Mouse (Mus musculus) erythroblast, embryonic 14.5 days (primary cell): ENCODE measurements around the gene Upk1b. TPM values are rescaled to one million over a fixed set of nuclear protein-coding genes. Genes with fewer than 3 reads are reported as not detected.
"Not testable (repeated sequence)": the region's sequence is repeated elsewhere in the genome, so short reads cannot be mapped to it uniquely, and the experiment has no call there.

ENCODE experiments used
- H3K27me3 ChIP-seq: 2 replicates; pipeline ENCODE4 v1.6.1; 2012; ENCODE audit warnings: inconsistent platforms; ENCODE audit not compliant: control insufficient read depth
- H3K36me3 ChIP-seq: 2 replicates; pipeline ENCODE4 v1.6.1; 2012; ENCODE audit warnings: mild to moderate bottlenecking, inconsistent platforms; ENCODE audit not compliant: control insufficient read depth
- H3K4me1 ChIP-seq: 2 replicates; pipeline ENCODE4 v1.6.1; 2012; ENCODE audit warnings: inconsistent platforms; ENCODE audit not compliant: control insufficient read depth
- H3K4me3 ChIP-seq: replicated peaks from 2 replicates; pipeline ENCODE3; 2012; ENCODE audit warnings: moderate library complexity, mild to moderate bottlenecking, inconsistent platforms
- H3K9me3 ChIP-seq: 2 replicates; pipeline ENCODE4 v1.6.1; 2012; ENCODE audit warnings: low read length, inconsistent platforms, mixed read lengths; ENCODE audit not compliant: control insufficient read depth
- GATA1 ChIP-seq: IDR thresholded peaks from 2 replicates; pipeline ENCODE4 v1.6.1; 2012; ENCODE audit warnings: low read length, inconsistent platforms, mixed read lengths
- TAL1 ChIP-seq: IDR thresholded peaks from 3 replicates; pipeline ENCODE4 v1.6.1; 2012; ENCODE audit warnings: low read length, inconsistent platforms, mixed read lengths
- polyA plus RNA-seq: library from polyadenylated mRNA; stranded (reverse); fragments of >175 nt; gene quantifications from 2 replicates; pipeline ENCODE4 v1.2.3, GENCODE M21; 2012

Upk1b gene
- polyA plus RNA-seq = not detected in 2 replicates

- no peaks in the 10 kb centered on the region for H3K4me1 ChIP-seq
- no peaks in the 10 kb centered on the region for H3K36me3 ChIP-seq
- no peak within 1 kb of the TSS for H3K4me3 ChIP-seq
- H3K27me3 ChIP-seq = peaks cover 5% of the 10 kb centered on the region; the same call in 1 of the 2 replicates
- no peak for TF ChIP-seq TAL1
- TF ChIP-seq GATA1 = no peak
- H3K9me3 ChIP-seq = no peaks in the 10 kb centered on the region
Measured at GRCm38 (mm10) chr16:38800091-38800490, at the start of gene Upk1b. Upk1b (minus strand) TSS chr16:38800328.

GRCm38 (mm10) chr16:38828649-38829048, 28.5 kb upstream of the Upk1b start, which contains the start of gene 4930435E12Rik:
4930435E12Rik (minus strand) TSS chr16:38828749.
- Histone ChIP-seq H3K36me3 (no peaks in the 10 kb centered on the region), H3K9me3 (no peaks in the 10 kb centered on the region), H3K4me1 (no peaks in the 10 kb centered on the region), H3K4me3 (no peak within 1 kb of the TSS), H3K27me3 (no peaks in the 10 kb centered on the region)
- TF ChIP-seq TAL1 (no peak), GATA1 (no peak)

- TF ChIP-seq GATA1 = no peak
- no peak for TF ChIP-seq TAL1
- Histone ChIP-seq H3K4me3 (no peak overlapping the region), H3K4me1 (no peaks in the 10 kb centered on the region), H3K27me3 (peaks cover 2% of the 10 kb centered on the region; the same call in 1 of the 2 replicates), H3K36me3 (no peaks in the 10 kb centered on the region), H3K9me3 (peaks cover 7% of the 10 kb centered on the region)
Measured at GRCm38 (mm10) chr16:38812521-38812920, 12.4 kb upstream of the Upk1b start.

- H3K9me3 ChIP-seq = peaks cover 7% of the 10 kb centered on the region
- TF ChIP-seq TAL1 (no peak), GATA1 (no peak)
- H3K27me3 ChIP-seq = no peaks in the 10 kb centered on the region; the same call in 1 of the 2 replicates
- H3K36me3 ChIP-seq = no peaks in the 10 kb centered on the region
- no peaks in the 10 kb centered on the region for H3K4me1 ChIP-seq
- no peak overlapping the region for H3K4me3 ChIP-seq
Measured at GRCm38 (mm10) chr16:38810196-38810595, 10.1 kb upstream of the Upk1b start.

DNA sequence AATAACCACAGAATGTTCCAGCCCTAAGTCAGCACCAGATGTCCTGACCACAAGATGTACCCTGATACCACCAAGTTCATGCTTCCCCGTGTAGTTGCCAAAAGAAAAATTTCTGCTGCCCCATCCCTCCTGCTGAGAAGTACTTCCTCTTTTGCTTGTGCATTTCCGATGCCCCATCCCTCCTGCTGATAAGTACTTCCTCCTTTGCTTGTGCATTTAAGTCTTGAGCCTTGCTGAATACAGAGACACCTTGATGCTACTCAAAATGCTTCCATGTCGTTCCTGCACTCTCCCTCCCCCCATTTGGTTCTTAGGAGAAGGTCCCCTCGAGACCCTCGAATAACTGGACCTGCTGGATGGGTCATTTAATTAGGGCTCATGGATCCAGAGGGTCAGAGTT, 7.7 kb upstream of the Upk1b start:
- not testable (repeated sequence) for H3K27me3 ChIP-seq, H3K4me1 ChIP-seq, H3K9me3 ChIP-seq, H3K36me3 ChIP-seq, H3K4me3 ChIP-seq

DNA sequence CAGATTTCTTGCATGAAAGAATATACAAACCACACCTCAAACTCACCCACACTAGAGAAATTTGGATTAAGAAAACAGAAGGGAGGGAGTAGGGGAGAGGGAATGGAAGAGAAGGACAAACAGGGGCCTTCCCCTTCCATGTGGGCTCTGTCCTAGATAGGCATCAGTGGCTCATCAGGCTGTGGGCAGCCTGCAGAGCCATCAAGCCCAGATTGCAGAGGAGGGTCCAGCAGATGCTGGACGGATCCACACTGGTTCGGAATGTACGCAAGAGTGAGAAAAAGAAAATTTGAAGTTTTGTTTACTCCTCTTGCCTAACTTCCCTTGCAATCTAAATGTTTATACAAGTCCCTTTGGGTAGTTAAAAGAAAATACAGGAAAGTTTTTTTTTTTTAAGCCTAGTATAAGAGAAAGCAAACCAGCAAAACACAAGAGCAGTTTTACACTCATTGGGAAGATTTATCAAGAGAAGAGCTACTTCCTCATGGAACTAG, 1.1 kb downstream of the Upk1b start:
- TF ChIP-seq GATA1 (no peak), TAL1 (no peak)
- H3K27me3 ChIP-seq = peaks cover 5% of the 10 kb centered on the region; the same call in 1 of the 2 replicates

DNA sequence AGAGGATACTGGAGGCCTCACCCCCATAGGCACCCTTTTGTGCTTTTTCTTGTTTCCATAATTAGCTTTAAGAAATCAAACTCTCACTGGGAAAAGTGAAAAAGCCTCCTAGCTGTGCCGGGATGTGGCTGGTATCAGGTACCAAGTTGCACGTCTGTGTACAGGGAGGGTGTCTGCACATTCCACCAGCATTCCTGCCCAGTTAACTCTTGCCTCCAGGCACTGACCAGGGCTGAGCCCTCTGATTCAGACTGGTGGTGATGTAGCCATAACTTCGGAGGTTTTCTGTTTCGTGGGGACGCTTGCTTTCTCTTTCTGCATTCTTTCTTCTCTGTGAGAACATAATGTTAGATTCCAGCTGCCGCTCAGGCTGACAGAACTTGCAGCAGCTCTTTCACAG, 7.0 kb downstream of the Upk1b start:
- H3K9me3 ChIP-seq = no peaks in the 10 kb centered on the region
- TF ChIP-seq TAL1 (no peak), GATA1 (no peak)
- H3K27me3 ChIP-seq = no peaks in the 10 kb centered on the region
- no peaks in the 10 kb centered on the region for H3K36me3 ChIP-seq
- H3K4me1 ChIP-seq = no peaks in the 10 kb centered on the region
- H3K4me3 ChIP-seq = no peak overlapping the region

More for the DNA sequence above, 1.1 kb downstream of the Upk1b start:
- Histone ChIP-seq H3K36me3 (no peaks in the 10 kb centered on the region), H3K4me1 (no peaks in the 10 kb centered on the region), H3K4me3 (no peak overlapping the region), H3K9me3 (no peaks in the 10 kb centered on the region)

DNA sequence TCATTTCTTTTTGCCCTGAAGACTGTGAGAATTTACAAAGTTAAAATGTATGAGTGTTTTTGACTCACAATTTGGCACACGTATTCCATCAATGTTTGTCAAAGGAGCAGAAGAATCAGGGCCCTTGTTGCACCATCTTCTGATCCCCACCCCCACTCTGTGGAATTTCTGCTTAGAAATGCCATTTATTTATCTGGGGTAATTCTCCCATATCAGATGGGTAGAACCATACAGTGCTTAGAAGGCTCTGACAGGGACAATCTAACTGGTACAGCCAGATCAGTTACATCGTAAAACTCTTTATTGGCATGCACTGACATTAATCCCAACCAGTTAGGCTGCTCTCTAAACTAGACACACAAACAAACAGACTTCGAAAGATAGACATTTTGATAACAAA, 10.2 kb downstream of the Upk1b start:
- Histone ChIP-seq H3K4me1 (no peaks in the 10 kb centered on the region), H3K4me3 (no peak overlapping the region)

DNA sequence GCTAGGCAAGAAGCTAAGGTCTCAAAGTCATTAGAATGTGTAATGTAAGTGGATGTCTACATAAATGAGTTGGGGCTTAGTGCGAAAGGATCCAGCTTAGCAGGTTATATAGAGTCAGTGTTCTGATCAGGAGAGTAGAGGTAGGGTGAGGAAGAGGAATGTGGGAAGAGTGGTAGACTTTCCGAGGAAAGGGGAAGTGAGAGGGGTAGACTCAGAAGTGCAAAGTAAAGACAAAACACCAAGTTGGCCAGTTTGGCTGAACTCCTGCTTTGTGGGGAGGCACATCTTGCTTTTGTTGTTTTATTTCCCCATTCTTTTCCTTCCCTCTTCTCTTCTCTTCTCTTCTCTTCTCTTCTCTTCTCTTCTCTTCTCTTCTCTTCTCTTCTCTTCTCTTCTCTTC, 11.1 kb downstream of the Upk1b start:
- Histone ChIP-seq H3K9me3 (no peaks in the 10 kb centered on the region), H3K4me3 (no peak overlapping the region), H3K4me1 (no peaks in the 10 kb centered on the region), H3K36me3 (no peaks in the 10 kb centered on the region), H3K27me3 (peaks cover 8% of the 10 kb centered on the region)
- TF ChIP-seq TAL1 (no peak), GATA1 (no peak)

More for the DNA sequence above, 10.2 kb downstream of the Upk1b start:
- Histone ChIP-seq H3K9me3 (no peaks in the 10 kb centered on the region), H3K27me3 (peaks cover 3% of the 10 kb centered on the region; the same call in 1 of the 2 replicates), H3K36me3 (no peaks in the 10 kb centered on the region)
- TF ChIP-seq GATA1 = no peak
- TF ChIP-seq TAL1 = no peak

- no peaks in the 10 kb centered on the region for H3K4me1 ChIP-seq
- peaks cover 16% of the 10 kb centered on the region for H3K27me3 ChIP-seq
- no peak overlapping the region for H3K4me3 ChIP-seq
- no peak for TF ChIP-seq TAL1
- no peak for TF ChIP-seq GATA1
- no peaks in the 10 kb centered on the region for H3K9me3 ChIP-seq
- no peaks in the 10 kb centered on the region for H3K36me3 ChIP-seq
Measured at GRCm38 (mm10) chr16:38785301-38785700, 14.8 kb downstream of the Upk1b start.
